Mouse (Mus musculus) midbrain, embryonic 10.5 days (tissue): Measurements from ENCODE around the gene Kcnk10. TPM values are rescaled to one million over a fixed set of nuclear protein-coding genes. Genes with fewer than 3 reads are reported as not detected.

Experiments
- DNase-seq: peaks from one replicate; pipeline ENCODE4 v3.0.0-alpha.2; 2017; ENCODE audit warnings: low spot score
- H3K27ac ChIP-seq: fragments of 300-500 bp; sonication (generic); replicated peaks from 2 replicates; pipeline ENCODE4 v1.5.1; 2016; ENCODE audit warnings: mild to moderate bottlenecking
- H3K27me3 ChIP-seq: fragments of 300-500 bp; sonication (generic); 2 replicates; pipeline ENCODE4 v1.6.1; 2016; ENCODE audit warnings: low read depth, mild to moderate bottlenecking; ENCODE audit not compliant: poor library complexity, severe bottlenecking
- H3K36me3 ChIP-seq: fragments of 300-500 bp; sonication (generic); 2 replicates; pipeline ENCODE4 v1.6.1; 2016; ENCODE audit warnings: mild to moderate bottlenecking, moderate library complexity
- H3K4me1 ChIP-seq: fragments of 300-500 bp; sonication (generic); 2 replicates; pipeline ENCODE4 v1.6.1; 2016
- H3K4me3 ChIP-seq: fragments of 300-500 bp; sonication (generic); 2 replicates; pipeline ENCODE4 v1.5.1; 2016; ENCODE audit warnings: mild to moderate bottlenecking, moderate library complexity
- H3K9me3 ChIP-seq: fragments of 300-500 bp; sonication (generic); replicated peaks from 2 replicates; pipeline ENCODE4 v1.6.1; 2016; ENCODE audit warnings: mild to moderate bottlenecking
- WGBS: fragments of 180-500 bp; shearing (Covaris S2); methylation state at CpG from one replicate; pipeline ENCODE4 v1.1.7; 2016; 5-methylcytosine and 5-hydroxymethylcytosine counted together
- polyA plus RNA-seq: library from polyadenylated mRNA; unstranded; fragments of >200 nt; fragmentation: Nextera tagmentation; extraction: Ambion mirVana; gene quantifications from 2 replicates; pipeline ENCODE4 v1.2.1, GENCODE M21; 2016

Gene Kcnk10
- polyA plus RNA-seq, 1 experiment from 2014 or later: 17.7 TPM

DNA sequence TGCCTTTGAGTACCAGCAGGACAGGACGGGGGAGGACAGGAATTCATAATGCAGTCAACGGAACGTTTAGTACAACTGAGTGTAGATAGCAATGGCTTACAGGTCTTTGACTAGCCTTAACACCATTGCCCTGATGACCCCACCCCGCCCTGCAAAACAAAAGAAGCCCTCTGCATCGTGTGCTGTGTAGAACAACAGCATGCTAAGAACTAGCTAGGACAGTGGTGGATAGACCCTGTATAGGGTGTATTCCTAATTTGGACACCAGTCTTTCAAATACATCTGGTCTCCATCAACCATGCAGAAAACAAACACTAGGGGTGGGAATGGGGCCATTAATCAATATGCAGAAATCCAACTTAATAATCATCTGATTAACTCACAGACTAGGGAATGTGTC lies 147.4 kb downstream of the Kcnk10 start:
- WGBS: 84% methylated on average over 5 of the region's 5 CpGs

DNA sequence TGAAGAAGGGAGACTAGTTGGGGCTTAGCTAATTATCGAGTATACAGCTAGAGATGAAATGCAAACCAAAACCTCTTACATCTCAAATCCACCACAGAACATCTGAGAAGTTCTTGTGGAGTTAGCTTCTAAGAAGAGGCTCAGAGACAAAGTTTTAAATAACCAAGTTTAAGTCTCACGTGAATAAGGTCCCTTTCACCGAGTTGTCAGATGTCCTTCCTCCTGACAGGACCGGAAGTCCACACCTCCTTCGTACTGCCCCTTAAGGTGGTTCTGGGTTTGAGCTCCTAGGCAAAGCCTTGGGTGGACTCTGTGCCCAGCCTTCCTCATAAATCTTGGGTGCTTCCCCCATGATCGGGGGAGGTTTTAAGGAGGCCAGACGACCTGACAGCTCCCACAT lies 156.8 kb downstream of the Kcnk10 start:
- 90% methylated on average over 7 of the region's 7 CpGs for WGBS
- no peak for DNase-seq
- no peaks in the 10 kb centered on the region for H3K27me3 ChIP-seq
- no peak overlapping the region for H3K4me3 ChIP-seq
- no peaks in the 10 kb centered on the region for H3K9me3 ChIP-seq
- H3K36me3 ChIP-seq: no peaks in the 10 kb centered on the region
- no peak overlapping the region for H3K27ac ChIP-seq
- peaks cover 9% of the 10 kb centered on the region for H3K4me1 ChIP-seq

More for the DNA sequence above, 147.4 kb downstream of the Kcnk10 start:
- Histone ChIP-seq H3K4me1 (no peaks in the 10 kb centered on the region), H3K9me3 (no peaks in the 10 kb centered on the region), H3K4me3 (no peak overlapping the region), H3K27me3 (no peaks in the 10 kb centered on the region), H3K36me3 (peaks cover 31% of the 10 kb centered on the region), H3K27ac (no peak overlapping the region)
- DNase-seq: no peak

DNA sequence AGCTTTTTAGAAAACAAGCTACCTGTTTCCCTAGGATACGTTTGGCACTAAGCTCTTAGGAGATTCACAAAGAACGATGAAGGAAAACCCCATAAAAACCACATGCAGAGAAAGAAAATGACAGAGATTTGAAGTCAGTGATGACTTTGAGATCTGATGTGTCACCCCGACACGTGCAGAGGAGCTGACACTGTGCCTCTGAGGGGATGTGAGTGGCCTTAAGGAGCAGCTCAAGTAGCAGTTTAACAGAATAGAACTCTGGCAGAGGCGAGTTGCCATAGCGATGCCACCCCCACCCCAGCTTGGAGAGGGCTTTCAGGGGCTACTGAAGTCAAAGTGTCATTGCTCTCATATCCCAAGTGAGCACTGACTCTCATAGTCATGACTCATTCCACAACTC lies 158.3 kb downstream of the Kcnk10 start:
- DNase-seq: no peak
- 57% methylated on average over 6 of the region's 6 CpGs for WGBS
- H3K27me3 ChIP-seq: no peaks in the 10 kb centered on the region

DNA sequence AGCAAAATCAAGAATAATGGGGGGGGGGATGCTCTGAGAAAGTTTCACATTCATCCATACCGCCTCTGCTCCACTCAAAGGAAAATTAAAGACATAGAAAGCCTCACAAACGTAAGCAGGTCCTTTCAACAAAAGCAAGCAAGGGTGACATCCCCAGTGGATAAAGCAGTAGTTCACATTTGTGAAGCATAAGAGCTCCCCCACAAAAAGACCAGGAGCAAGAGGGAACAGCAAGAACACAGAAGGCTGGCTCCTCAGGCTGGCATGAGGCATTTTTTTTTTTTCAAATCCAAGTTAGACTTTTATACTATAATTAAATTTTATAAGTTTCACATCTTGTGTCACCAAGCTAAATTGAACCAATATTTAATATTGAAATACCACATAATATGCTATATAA lies 168.5 kb downstream of the Kcnk10 start:
- DNase-seq: no peak
- Histone ChIP-seq H3K27ac (no peak overlapping the region), H3K4me1 (peaks cover 20% of the 10 kb centered on the region), H3K27me3 (no peaks in the 10 kb centered on the region), H3K9me3 (no peaks in the 10 kb centered on the region), H3K4me3 (no peak overlapping the region), H3K36me3 (no peaks in the 10 kb centered on the region)
- 65% methylated on average over 2 of the region's 2 CpGs for WGBS

More for the DNA sequence above, 158.3 kb downstream of the Kcnk10 start:
- H3K36me3 ChIP-seq: no peaks in the 10 kb centered on the region
- H3K4me3 ChIP-seq: no peak overlapping the region
- no peak overlapping the region for H3K27ac ChIP-seq
- peaks cover 9% of the 10 kb centered on the region for H3K4me1 ChIP-seq
- H3K9me3 ChIP-seq: no peaks in the 10 kb centered on the region

DNA sequence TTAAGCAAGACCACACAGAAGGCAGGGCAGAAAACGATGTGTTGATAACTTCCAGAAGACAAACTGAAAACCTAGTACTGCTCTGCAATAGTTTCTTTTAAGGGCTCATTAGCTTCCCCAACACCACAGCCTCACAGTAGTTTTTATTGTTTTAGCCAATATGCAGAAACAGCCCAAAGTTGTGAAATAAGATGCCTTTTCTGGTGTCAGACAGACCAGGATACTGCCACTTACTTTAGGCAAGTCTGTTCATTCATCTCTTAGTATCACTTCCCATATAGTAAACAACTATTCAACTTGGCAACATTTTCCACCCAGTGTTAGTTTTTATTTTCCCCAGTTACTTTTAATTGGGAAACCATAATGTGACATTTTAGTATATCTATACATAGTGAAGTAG lies 171.5 kb downstream of the Kcnk10 start:
- Histone ChIP-seq H3K4me1 (peaks cover 27% of the 10 kb centered on the region), H3K36me3 (no peaks in the 10 kb centered on the region), H3K9me3 (no peaks in the 10 kb centered on the region), H3K27ac (no peak overlapping the region), H3K27me3 (no peaks in the 10 kb centered on the region), H3K4me3 (no peak overlapping the region)
- 58% methylated on average over 1 of the region's 1 CpGs for whole genome bisulfite sequencing
- DNase-seq: no peak

DNA sequence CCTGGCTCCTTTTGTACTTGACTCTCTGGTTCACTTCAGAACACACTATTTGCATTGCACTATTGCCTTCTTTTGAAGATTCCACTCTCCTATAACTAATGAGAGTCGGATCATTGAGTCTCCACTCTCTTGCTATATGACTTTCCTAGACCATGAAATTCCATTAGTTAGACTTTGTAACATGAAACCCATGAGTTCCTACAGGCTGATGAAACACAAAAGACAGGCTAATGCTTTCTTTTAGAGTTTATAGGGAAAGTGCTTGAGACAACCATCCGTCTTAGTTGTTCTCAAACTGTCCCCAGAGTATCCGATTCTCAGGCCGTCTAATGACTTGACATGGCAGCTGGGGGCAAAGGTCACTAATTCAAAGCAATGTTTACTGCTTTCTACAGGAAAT lies 172.0 kb downstream of the Kcnk10 start:
- no peak overlapping the region for H3K27ac ChIP-seq
- WGBS: 10% methylated on average over 4 of the region's 4 CpGs
- DNase-seq: no peak

DNA sequence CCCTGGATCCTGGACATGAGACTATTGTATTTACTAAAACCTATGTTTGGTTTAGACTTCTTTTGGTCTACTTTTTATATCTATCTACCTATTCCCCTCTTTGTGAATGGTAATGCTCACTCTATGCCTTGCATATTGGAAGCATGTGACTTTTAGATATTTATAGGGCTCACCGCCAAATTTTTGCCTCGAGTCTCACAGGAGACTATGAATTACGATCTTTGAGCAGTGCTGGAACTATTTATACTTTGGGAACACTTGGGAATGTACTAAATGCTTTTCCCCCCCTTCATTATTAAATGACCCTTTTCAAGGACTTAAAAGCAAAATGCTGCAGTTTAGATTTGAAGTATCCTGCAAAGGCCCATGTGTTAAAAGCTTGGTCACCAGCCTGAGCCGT lies 181.5 kb downstream of the Kcnk10 start:
- Histone ChIP-seq H3K36me3 (no peaks in the 10 kb centered on the region), H3K4me3 (no peak overlapping the region), H3K27ac (no peak overlapping the region), H3K27me3 (no peaks in the 10 kb centered on the region), H3K4me1 (no peaks in the 10 kb centered on the region), H3K9me3 (no peaks in the 10 kb centered on the region)
- WGBS: 88% methylated on average over 4 of the region's 4 CpGs
- no peak for DNase-seq

More for the DNA sequence above, 172.0 kb downstream of the Kcnk10 start:
- Histone ChIP-seq H3K27me3 (no peaks in the 10 kb centered on the region), H3K4me3 (no peak overlapping the region), H3K4me1 (peaks cover 27% of the 10 kb centered on the region), H3K9me3 (no peaks in the 10 kb centered on the region), H3K36me3 (no peaks in the 10 kb centered on the region)

DNA sequence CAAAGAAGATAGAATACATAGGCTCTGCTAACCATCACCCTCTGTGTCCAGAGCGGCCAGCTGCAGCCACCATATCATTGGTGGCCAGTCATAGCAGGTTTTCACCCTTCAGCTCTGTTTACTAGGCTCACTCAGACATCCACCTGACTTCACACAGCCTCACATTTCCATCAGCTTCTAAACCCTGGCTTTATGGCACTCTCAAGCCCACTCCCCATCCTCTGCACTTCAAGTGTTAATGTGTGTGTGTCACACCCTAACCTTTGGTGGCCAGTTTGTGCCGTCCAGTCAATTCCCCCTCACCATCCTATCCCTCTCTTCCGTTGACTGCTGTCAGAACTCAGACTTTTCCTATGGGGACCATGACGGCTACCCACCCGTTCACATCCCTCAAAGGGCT lies 184.0 kb downstream of the Kcnk10 start:
- Histone ChIP-seq H3K4me1 (no peaks in the 10 kb centered on the region), H3K27ac (no peak overlapping the region), H3K36me3 (no peaks in the 10 kb centered on the region), H3K4me3 (no peak overlapping the region), H3K9me3 (no peaks in the 10 kb centered on the region), H3K27me3 (no peaks in the 10 kb centered on the region)
- 95% methylated on average over 5 of the region's 5 CpGs for WGBS
- DNase-seq: no peak

DNA sequence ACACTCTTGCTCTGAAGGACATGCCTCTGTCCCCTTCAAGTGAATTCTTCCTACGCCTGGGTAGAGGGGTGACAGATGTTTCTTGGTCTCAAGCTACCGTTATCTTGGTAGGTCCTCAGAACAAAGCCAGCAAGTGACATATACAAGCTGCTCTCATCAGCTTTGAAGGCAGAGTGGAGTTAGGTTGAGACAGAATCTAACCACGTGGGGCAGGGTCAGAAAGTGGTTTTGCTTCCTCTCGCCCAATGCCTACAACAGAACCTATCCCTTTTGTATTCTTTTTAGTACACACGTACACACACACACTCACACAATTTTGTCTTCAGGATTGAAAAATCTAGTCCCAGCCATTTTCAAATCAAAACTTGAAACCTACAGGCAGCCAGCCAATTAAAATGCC lies 186.8 kb downstream of the Kcnk10 start:
- Histone ChIP-seq H3K27me3 (no peaks in the 10 kb centered on the region), H3K9me3 (no peaks in the 10 kb centered on the region), H3K4me3 (no peak overlapping the region), H3K4me1 (no peaks in the 10 kb centered on the region), H3K36me3 (no peaks in the 10 kb centered on the region), H3K27ac (no peak overlapping the region)
- no peak for DNase-seq
- whole genome bisulfite sequencing: 90% methylated on average over 5 of the region's 5 CpGs

DNA sequence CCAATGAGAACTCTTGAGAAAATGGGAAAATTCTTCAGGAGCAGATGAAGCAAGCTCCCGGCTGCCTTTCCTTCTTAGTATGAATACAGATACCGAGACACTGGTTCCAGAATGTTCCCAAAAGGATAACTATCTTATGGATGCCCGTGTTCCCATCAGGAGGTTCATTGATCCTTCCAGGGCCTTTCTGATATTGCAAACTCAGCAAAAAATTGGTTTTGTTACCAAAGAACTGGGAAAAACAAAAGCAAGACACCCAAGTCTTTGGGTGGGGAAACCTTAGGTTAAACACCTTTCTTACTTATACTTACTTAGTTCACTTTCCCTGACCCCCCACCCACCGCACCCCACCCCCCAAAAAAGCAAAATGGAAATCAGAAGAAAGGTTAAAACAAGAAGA lies 188.5 kb downstream of the Kcnk10 start:
- no peak overlapping the region for H3K27ac ChIP-seq
- no peaks in the 10 kb centered on the region for H3K36me3 ChIP-seq
- H3K9me3 ChIP-seq: no peaks in the 10 kb centered on the region
- no peak overlapping the region for H3K4me3 ChIP-seq
- DNase-seq: no peak
- WGBS: 91% methylated on average over 4 of the region's 4 CpGs
- no peaks in the 10 kb centered on the region for H3K4me1 ChIP-seq
- no peaks in the 10 kb centered on the region for H3K27me3 ChIP-seq

Other genes with a start within 250 kb of the Kcnk10 start
- 19.5 and 21.6 TPM in 2 replicates for gene Spata7, start 49.8 kb upstream of the Kcnk10 start, polyA plus RNA-seq
- gene Ptpn21, start 159.1 kb upstream of the Kcnk10 start, polyA plus RNA-seq: 5.6 and 7.2 TPM in 2 replicates
- 135 and 139 TPM in 2 replicates for gene Zc3h14, start 168.7 kb upstream of the Kcnk10 start, polyA plus RNA-seq